Mouse (Mus musculus): ENCODE measurements around the gene Sparcl1. TPM values are rescaled to one million over a fixed set of nuclear protein-coding genes. Genes with fewer than 3 reads are reported as not detected.

Gene Sparcl1
- polyA plus RNA-seq, 1 experiment from 2014 or later = 77.5 TPM

GRCm38 (mm10) chr5:104108127-104108875 is 5.2 kb downstream of the Sparcl1 start:
- H3K27me3 ChIP-seq (ENCODE audit: insufficient read depth, low read length) = no peaks in the 10 kb centered on the region
- TF ChIP-seq CTCF (IDR thresholded peaks at IDR 0.05; ENCODE audit: low read depth) = no peak
- no peak overlapping the region for H3K4me3 ChIP-seq (replicated peaks; ENCODE audit: low read depth, low read length)
- DNase-seq (ENCODE audit: low spot score) = no peak
- 53% methylated on average over 11 of the region's 11 CpGs for WGBS
- peak overlapping the region; percentile 17; the same call in 1 of the 2 replicates for H3K4me2 ChIP-seq (ENCODE audit: low read length)
- no peaks in the 10 kb centered on the region for H3K9me3 ChIP-seq (replicated peaks; ENCODE audit: low read length)
- no peak overlapping the region for H3K9ac ChIP-seq (ENCODE audit: low read depth, low read length)
- ATAC-seq (replicated peaks; ENCODE audit: low FRiP score, low read depth) = peak; percentile 41; the same call in 1 of the 2 replicates
- peak overlapping the region; percentile 58 for H3K27ac ChIP-seq
- no peaks in the 10 kb centered on the region for H3K36me3 ChIP-seq (ENCODE audit: insufficient read depth, low read length)
- H3K4me1 ChIP-seq (replicated peaks; ENCODE audit: insufficient read depth, low read length) = peaks cover 22% of the 10 kb centered on the region; the same call in 1 of the 2 replicates

GRCm38 (mm10) chr5:104104111-104104510 is 9.4 kb downstream of the Sparcl1 start:
- 75% methylated on average over 2 of the region's 2 CpGs for WGBS
- H3K9ac ChIP-seq (ENCODE audit: low read depth, low read length) = no peak overlapping the region
- no peak for DNase-seq (ENCODE audit: low spot score)
- no peak overlapping the region for H3K4me3 ChIP-seq (replicated peaks; ENCODE audit: low read depth, low read length)
- TF ChIP-seq CTCF (IDR thresholded peaks at IDR 0.05; ENCODE audit: low read depth) = no peak
- ATAC-seq (replicated peaks; ENCODE audit: low FRiP score, low read depth) = no peak
- H3K36me3 ChIP-seq (ENCODE audit: insufficient read depth, low read length) = no peaks in the 10 kb centered on the region
- peaks cover 20% of the 10 kb centered on the region for H3K4me1 ChIP-seq (replicated peaks; ENCODE audit: insufficient read depth, low read length)
- no peaks in the 10 kb centered on the region for H3K9me3 ChIP-seq (replicated peaks; ENCODE audit: low read length)
- H3K27ac ChIP-seq = no peak overlapping the region
- H3K4me2 ChIP-seq (ENCODE audit: low read length) = no peak overlapping the region
- H3K27me3 ChIP-seq (ENCODE audit: insufficient read depth, low read length) = no peaks in the 10 kb centered on the region

- H3K27me3 ChIP-seq (ENCODE audit: insufficient read depth, low read length) = no peaks in the 10 kb centered on the region
- no peak overlapping the region for H3K4me3 ChIP-seq (replicated peaks; ENCODE audit: low read depth, low read length)
- DNase-seq (ENCODE audit: low spot score) (no peak), ATAC-seq (replicated peaks; ENCODE audit: low FRiP score, low read depth) (no peak)
- peaks cover 11% of the 10 kb centered on the region for H3K4me1 ChIP-seq (replicated peaks; ENCODE audit: insufficient read depth, low read length)
- no peaks in the 10 kb centered on the region for H3K9me3 ChIP-seq (replicated peaks; ENCODE audit: low read length)
- H3K4me2 ChIP-seq (ENCODE audit: low read length) = no peak overlapping the region
- no peak overlapping the region for H3K27ac ChIP-seq
- TF ChIP-seq CTCF (IDR thresholded peaks at IDR 0.05; ENCODE audit: low read depth) = no peak
- no peaks in the 10 kb centered on the region for H3K36me3 ChIP-seq (ENCODE audit: insufficient read depth, low read length)
- H3K9ac ChIP-seq (ENCODE audit: low read depth, low read length) = no peak overlapping the region
- 40% methylated on average over 4 of the region's 4 CpGs for WGBS
Observed at GRCm38 (mm10) chr5:104103171-104103570, 10.4 kb downstream of the Sparcl1 start.

GRCm38 (mm10) chr5:104101678-104102531 is 11.6 kb downstream of the Sparcl1 start:
- Histone ChIP-seq H3K27me3 (ENCODE audit: insufficient read depth, low read length) (no peaks in the 10 kb centered on the region), H3K27ac (peak overlapping the region; percentile 31; the same call in 1 of the 2 replicates), H3K4me3 (replicated peaks; ENCODE audit: low read depth, low read length) (no peak overlapping the region), H3K4me1 (replicated peaks; ENCODE audit: insufficient read depth, low read length) (peaks cover 8% of the 10 kb centered on the region), H3K9ac (ENCODE audit: low read depth, low read length) (no peak overlapping the region), H3K9me3 (replicated peaks; ENCODE audit: low read length) (no peaks in the 10 kb centered on the region), H3K4me2 (ENCODE audit: low read length) (no peak overlapping the region), H3K36me3 (ENCODE audit: insufficient read depth, low read length) (no peaks in the 10 kb centered on the region)
- WGBS = 27% methylated on average over 10 of the region's 10 CpGs
- DNase-seq (ENCODE audit: low spot score) (peak; percentile 24), ATAC-seq (replicated peaks; ENCODE audit: low FRiP score, low read depth) (no peak)
- TF ChIP-seq CTCF (IDR thresholded peaks at IDR 0.05; ENCODE audit: low read depth) = no peak

GRCm38 (mm10) chr5:104096078-104096938 is 17.2 kb downstream of the Sparcl1 start:
- Histone ChIP-seq H3K9me3 (replicated peaks; ENCODE audit: low read length) (no peaks in the 10 kb centered on the region), H3K4me3 (replicated peaks; ENCODE audit: low read depth, low read length) (no peak overlapping the region), H3K4me2 (ENCODE audit: low read length) (peak overlapping the region; percentile 3; the same call in 1 of the 2 replicates), H3K9ac (ENCODE audit: low read depth, low read length) (no peak overlapping the region), H3K36me3 (ENCODE audit: insufficient read depth, low read length) (no peaks in the 10 kb centered on the region), H3K27ac (peak overlapping the region; percentile 63), H3K4me1 (replicated peaks; ENCODE audit: insufficient read depth, low read length) (no peaks in the 10 kb centered on the region; the same call in 1 of the 2 replicates), H3K27me3 (ENCODE audit: insufficient read depth, low read length) (no peaks in the 10 kb centered on the region)
- WGBS = 31% methylated on average over 16 of the region's 16 CpGs
- no peak for TF ChIP-seq CTCF (IDR thresholded peaks at IDR 0.05; ENCODE audit: low read depth)
- peak; percentile 93 for DNase-seq (ENCODE audit: low spot score)
- peak; percentile 49; the same call in 1 of the 2 replicates for ATAC-seq (replicated peaks; ENCODE audit: low FRiP score, low read depth)
